Mouse (Mus musculus) mature B cell (primary cell): ENCODE measurements around the gene Kcnq1.

Experiments
- in situ Hi-C: fragments of 300-500 bp; cut with MboI; formaldehyde crosslinking; loops from 2 replicates; pipeline ENCODE4 v1.14.3; 2019

The Kcnq1 gene

DNA sequence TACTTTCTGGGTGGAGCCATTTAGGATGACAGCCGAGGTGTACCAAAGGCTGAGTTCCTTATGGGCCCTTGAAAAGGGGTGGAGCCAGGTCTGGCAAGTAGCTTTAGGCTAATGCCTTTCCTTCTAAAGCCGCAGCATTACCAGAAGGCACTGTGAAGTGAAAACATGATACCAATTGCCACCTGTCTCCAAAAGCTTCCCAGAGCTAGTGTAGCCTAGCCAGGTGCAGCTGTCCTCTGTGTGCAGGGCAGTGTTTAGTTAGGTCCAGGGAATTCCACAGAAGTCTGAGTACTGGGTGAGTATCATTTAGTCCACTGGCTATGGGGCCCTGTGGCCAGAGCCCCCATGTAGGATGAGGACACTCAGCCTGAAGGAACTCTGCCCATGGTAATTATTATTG is 30.0 kb downstream of the Kcnq1 start:
- in situ Hi-C loops = no loop called here

DNA sequence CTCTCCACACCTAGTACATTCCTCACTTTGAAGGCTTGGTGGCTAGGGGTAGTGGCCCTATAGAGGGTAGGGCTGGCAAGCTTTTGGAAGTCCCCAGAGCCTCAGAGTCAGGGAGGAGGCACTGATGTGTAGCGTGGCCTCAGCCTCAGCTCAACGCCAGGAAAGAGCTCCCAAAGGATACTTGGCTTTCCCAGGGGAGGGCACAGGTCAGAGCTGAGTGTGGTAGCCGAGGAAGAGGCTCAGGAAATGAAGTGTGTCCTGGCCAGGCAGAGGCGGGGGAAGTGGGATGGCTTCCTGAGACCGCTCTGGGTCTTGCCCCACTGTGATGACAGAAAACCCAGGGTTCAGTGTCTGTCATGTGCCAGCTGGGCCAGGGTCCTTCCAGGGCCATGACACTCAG is 30.4 kb downstream of the Kcnq1 start:
- in situ Hi-C loops = no loop called here

DNA sequence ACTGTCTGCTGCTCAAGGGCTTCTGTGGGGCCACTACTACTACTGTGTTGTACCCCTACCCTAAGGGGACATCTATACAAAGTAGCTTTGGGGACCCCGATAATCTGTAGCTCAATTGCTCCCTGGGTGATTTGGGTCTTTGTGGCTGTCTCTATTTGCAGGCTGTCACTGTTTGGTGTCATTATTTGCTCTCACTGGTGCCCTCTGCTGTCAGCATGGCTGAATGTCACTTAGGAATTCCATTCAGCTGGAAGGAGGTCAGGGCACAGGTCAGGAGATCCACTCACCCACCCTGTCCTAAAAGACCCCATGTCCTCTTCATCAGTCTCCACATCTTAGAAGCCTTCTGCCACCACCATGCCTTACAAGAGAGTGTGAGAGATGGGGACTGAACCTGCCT is 32.6 kb downstream of the Kcnq1 start:
- in situ Hi-C loops = no loop called here

DNA sequence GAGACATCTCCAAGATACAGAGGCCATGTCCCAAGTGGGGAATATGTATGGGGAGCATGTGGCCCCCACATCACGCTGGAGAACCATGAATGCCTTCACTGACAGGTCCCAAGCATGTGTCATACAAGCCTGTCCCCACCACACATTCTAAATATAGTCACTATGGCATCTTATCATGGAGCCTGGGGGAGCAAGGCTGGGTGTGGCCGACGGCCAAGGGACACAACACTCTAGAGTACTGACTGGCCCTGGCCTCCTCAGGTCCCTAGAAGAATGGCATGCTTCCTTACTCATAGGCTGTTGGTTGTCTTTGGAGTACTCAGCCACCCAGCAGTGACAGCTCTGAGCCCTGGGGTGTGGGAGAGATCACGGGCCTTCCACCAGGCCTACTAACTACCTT is 33.8 kb downstream of the Kcnq1 start:
- in situ Hi-C loops = no loop called here

DNA sequence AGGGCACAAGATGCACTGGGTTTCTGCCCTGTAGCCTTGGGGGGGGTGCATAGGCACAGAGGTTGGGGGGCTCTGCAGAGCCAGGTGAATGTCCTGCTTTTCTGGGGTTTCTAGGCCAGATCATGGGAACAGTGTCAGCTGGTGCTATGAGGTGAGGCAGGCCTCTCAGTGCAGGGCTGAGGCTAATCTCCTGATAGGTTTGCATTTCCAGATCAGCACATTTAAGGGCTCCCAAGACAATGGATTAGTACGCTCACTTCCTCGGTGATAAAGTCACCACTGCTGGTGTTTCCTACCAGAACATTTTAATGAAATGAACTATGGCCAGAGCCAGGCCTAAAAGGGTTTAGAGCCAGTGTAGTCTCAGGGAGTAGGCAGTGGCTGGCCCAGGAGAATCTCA is 36.5 kb downstream of the Kcnq1 start:
- in situ Hi-C loops = no loop called here

DNA sequence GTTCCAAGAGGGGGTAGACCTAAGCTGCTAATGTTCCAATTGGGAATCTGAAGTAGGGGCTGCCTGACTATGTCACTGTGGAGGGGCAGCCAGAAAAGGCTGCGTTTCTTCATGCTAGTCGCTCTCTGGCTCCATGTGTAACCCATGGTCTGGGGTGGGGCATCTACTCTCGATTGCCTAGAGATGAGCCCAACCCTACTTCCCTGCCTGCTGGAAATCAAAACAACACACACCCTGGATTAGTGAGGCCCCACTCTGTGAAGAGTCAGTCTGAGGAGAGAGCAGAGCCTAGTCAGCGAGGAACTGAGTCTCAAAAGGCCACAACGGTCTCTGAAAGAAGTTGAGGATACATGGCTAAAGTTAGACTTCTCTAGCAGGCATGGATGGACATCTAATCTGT is 40.9 kb downstream of the Kcnq1 start:
- in situ Hi-C loops = no loop called here

DNA sequence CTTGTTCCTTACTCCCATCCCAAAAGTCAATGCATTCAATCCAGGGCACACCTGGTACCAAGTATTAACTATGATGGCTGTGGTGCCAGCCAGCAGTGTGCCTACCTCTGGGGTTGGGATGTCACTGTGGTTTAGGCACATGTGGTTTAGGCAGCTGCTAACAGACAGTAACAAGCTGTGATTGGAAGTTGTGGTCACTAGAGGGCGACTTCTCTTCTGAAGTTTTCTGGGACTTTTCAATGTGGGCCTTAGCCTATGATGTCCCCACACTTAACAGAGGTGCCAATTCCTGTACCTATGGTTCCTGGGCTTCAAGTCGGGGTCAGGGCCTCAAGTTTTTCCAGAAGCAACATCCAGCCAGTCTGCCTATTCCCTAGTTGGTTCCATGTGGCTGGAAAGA is 45.0 kb downstream of the Kcnq1 start:
- in situ Hi-C loops = loop anchor here (5.0 kb wide), 1 partner anchor 316 kb away; no protein-coding TSS in a partner anchor

DNA sequence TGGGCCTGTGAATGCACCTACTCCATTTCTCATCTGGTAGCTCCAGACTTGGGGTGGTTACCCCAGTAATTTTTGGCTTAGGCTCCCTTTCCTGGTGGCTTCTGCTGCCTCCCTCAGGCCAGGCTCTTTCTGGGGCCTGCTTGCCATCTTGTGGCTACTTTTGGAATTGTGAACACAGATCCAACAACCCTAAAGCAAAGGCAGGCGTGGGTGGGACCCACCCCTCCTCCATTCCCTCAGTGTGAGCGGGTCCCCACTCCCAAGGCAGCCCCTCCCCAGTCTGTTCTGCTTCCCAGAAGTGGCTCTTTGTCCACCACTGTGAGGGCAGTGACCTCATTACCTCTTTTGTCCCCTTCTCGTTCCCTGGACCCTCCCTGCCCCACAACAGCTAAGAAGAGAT is 46.2 kb downstream of the Kcnq1 start:
- in situ Hi-C loops = loop anchor here (5.0 kb wide), 1 partner anchor 315 kb away; no protein-coding TSS in a partner anchor

DNA sequence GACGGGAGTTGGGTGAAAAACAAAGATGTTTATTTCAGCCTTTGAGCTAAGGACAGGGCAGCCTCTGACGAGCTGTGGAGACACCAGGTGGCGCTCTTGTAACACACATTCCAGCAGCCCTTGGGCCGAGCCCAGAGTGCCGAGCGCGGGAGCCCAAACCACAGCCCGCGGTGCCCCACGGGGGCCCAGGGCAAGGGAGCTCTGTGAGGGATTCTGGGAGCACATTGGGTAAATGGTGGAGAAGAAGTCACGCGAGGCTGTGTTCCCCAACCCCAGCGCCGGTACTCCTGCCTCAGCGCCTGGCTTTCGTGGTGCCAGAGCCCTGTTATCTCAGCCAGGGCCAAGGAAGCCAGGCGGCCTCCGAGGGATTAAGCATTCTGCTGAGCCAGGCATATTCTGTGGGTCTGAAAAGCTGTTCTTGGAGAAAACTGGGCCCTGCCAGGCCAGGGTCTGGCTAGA is 47.8 kb downstream of the Kcnq1 start:
- in situ Hi-C loops = loop anchor here (5.0 kb wide), 1 partner anchor 313 kb away; no protein-coding TSS in a partner anchor

DNA sequence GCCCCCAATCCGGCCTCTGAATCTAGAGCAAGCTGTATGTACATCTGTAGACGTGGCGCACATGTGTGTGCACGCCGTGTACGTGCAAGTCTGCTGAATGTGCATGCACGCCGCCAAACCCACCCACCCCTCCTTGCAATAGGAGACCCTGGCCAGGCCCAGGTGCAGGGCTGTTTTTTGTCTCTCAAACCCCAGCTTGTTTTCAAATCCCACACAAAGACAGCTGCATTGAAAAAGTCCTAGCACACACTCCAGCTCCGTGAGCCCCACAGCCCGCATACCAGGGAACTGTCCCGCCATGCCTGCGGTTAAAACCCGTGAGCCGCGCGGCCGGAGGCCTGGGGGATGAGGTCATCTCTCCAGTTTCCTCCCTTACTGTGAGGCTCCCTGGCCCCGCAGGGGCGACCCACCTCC is 48.3 kb downstream of the Kcnq1 start:
- in situ Hi-C loops = loop anchor here (5.0 kb wide), 1 partner anchor 313 kb away; no protein-coding TSS in a partner anchor

DNA sequence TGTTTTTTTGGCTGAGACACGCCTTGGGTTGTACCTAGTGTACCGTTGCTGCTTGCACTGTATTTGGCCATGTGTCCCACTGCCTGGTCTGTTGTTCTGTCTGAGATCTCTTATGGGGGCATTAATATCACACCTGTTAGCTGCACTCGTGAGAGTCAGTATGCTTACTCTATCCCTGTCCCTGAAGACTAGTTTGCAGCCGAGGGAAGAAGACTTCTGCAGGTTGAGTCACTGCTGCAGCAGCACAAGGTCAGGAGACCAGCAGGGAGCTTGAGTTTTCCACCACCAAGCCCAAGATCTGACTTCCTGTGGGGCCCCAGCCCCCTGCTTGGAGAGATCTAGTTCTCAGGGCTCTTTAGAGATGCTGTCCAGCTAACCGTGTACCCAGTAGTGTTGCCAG is 49.1 kb downstream of the Kcnq1 start:
- in situ Hi-C loops = no loop called here

DNA sequence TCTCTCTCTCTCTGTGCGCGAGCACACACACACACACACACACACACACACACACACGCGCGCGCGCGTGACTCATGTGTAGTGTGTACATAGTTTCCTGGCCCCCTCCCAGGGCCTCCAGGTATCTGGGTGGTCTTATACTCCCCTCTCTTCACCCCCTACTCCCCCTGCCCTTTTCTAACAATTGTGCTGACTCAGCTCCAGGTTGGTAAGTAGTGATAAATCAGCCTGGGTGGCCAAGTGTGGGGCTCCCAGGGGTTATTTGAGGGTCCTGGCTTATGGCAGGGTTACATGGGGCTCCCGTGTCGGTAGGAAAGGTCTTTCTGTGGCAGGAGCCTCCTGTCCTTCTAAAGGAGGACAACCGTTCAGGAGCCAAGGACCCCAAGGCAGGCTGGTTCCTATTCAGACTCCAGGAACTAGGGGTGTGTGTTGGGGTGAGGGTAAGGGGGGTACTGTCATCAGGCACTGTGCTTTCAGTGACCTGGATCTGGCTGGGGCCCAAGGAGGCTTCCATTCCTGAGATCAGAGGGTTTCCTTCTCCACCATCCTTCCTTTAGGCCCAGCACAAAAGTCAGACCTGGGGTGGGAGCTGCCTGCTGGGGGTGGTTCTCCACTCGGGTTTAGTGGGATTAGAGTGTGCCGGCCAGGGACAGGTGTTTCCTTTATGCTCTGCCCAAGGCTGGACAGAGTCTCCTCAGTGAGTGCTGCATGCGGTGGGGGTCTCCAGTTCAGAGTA is 52.7 kb downstream of the Kcnq1 start:
- in situ Hi-C loops = no loop called here

DNA sequence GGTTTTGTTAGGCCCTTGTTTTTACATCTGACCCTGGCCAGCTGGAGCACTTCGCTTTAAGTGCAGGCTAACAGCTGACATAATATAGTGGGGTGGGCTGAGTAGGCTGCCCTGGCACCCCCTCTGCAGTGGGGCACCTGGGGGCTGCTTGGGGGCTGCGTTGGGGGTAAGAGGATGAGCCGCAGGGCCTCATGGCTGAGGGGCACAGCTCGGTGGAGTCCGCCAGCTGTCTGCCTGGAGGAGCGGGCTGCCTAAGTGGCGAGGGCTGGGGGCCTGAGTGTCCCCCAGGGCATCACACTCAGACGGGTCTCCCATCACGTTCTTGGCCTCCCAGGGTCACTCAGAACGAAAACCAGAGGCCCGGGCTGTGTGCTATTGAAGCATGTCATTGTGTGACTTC is 53.3 kb downstream of the Kcnq1 start:
- in situ Hi-C loops = no loop called here

DNA sequence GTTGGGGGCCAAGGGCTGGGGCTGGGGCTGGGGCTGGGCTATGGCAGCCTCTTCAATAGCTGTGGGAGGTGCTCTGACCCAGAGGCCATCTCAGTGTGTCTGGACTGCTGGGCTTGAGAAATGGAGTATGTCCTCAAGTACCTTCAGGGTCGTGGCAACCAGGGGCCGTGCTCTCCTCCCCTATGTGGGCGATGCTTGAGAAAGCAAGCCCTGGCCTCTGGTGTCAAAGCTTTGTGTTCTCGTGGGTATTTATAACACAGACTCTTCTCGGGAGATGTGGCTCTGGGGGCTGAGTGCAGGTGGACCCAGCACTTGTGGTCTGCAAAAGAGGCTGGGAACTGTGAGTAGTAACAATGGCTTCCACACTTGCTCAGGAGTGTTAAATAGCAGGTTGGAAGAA is 53.9 kb downstream of the Kcnq1 start:
- in situ Hi-C loops = no loop called here

DNA sequence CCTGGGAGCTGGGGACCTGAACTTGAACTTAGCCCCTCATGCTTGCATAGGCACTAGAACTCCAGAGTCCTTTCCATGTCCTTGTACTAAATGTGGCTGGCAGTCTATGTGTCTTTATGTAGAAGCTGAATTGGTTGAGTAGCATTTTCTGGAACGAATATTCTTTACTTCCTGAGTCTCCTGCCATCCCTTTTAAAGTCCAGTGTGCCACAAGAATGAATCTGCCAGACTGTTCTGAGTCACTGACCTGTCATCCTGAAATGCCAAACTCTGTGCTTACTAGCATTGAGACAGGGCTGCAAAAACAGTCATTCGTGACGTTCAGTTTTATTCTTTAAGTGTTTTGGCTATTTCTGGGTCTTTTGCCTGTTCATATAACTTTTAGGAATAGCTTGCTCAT is 55.9 kb downstream of the Kcnq1 start:
- in situ Hi-C loops = no loop called here

DNA sequence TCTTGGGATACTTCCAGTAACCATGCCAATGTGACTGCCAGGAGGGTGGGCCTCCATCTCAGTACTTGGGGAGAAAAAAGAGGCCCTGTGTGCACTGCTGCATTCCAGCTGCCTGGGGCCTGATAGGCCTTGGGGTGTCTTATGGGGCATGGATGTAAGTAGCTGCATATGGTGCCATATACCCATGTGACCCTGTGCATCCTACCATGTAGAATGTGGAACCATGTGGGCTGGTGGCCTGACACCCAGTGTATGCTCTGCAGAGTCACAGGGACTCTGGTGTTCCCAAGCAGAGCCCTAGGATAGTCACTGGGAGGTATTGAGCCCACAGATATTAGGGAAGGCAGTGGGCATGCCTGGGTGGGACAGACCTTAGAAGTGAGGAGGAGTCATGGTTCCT is 57.9 kb downstream of the Kcnq1 start:
- in situ Hi-C loops = no loop called here

DNA sequence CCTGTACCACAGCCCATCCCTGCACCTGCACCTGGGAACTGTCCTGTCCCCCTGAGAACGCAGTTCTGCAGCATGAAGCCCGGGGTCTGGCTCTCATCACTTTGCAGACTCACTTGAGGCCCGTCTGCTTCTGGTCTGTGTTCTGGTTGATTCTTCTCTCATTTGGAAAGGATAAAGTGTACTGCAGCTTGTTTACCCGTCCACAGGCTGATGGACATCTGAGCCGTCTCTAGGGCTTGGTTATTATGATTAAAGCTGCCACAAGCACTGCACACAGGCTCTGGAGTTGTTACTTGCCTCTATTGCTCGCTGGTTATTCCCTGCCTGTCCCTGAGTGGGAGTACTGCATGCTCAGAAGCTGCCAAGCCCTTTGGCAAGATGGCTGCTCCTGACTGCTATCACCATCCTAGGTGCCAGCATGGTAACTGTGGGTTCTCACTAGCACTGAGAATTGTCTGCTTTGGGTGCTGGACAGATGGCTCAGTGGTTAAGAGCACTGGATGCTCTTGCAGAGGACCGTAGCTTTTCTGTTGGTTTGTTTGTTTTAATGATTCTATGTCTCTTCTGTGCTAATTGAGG is 59.6 kb downstream of the Kcnq1 start:
- in situ Hi-C loops = no loop called here

DNA sequence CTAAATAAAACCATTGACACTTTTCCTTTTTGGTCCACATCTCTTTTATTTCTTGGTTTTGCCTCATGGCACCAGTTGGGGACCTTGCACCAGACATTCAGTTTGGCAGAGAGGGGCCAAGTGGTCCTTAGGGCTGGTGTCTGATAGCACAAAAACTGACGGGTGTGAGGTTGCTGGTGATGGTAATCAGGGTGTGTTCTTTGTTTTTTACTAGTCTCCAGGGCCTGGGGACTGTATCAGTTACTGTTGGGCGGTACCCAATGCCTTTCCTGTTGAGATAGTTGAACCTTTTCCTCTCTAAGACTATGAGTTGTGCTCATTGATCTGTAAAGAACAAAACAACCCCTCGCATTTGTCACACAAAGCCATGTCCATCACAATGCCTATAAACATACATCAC is 61.1 kb downstream of the Kcnq1 start:
- in situ Hi-C loops = no loop called here

DNA sequence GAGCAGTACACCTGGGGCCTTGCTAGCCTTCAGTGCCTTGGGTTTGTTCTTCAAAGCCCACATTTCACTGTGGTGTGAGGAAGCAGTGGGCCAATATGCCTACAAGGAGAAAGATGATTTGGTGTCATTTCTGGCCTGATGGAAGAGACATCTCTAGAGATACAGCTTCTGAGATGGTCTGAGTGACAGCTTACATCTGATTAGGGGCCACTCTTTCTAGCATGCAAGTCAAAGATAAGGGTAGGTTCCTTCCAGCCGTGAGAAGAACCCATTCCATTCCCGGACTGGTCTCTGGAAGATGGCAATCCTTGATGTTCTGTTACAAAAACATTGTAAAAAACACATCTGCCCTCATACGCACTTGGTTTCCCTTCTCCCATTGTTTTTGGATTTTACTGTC is 63.2 kb downstream of the Kcnq1 start:
- in situ Hi-C loops = no loop called here

DNA sequence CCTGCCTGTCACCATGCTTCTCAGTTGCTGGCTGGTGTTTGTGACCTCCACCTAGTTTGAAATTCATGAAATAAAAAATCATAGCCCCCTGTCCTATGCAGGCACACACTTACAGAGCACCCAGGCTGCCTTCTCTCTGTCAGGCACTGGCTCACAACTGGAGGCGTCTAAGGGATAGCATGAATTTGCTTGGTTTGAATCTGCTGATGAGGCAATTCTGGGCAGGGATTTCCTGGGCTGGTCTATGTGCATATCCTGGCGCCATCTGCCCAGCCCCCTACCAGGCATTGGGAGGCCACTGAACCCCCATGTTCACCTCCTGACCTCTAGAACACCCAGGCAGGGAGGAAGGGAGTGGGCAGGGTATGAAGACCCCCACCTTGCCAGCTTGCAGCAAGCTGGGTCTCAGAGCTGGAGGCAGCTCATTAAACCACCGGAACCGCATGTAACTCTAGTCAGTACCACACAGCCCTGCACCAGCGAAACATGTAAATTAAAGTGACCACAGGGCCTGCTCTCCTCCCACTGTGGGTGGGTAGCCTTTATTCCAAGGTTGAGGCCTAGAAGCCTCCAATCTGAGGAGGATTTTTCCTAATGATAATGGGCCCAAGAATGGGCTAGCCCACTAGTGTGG is 66.9 kb downstream of the Kcnq1 start:
- in situ Hi-C loops = no loop called here

DNA sequence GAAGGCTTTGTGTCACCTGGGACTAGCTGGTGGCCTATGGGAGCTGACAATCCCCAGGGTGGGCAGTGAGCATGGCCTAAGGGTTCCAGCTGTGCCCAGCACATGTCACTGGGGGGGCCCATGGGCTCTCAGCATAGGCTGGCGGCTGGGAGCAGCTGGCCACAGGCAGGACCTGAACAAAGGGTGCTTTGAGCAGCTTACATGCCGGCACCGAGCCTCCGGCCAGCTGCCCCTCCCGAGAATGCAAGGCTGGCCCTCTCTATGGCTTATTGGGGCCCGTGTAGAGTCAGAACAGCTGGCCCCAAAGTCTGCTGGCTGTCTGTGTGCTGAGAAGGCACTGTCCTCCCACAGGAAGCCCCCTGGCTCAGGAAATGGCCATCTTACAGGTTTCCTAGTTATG is 68.5 kb downstream of the Kcnq1 start:
- in situ Hi-C loops = no loop called here

DNA sequence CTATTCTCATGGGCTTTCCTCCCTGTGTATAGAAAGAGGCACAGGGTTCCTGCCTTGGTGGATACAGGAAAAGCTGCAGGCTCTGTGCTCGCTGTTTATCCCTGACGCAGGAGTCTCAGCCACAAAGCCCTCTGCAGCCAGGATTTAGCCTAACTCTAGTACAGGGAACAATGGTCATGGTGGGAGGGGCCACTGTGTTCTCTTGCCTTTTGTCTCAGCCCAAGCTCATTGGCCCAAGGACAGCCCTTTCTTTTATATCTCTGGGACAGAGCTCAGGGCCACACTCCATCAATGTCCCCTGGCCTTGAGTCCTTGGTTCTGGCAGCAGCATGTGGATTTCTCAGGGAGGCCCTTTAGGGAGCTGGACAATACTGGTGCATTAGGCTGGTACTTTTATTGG is 72.7 kb downstream of the Kcnq1 start:
- in situ Hi-C loops = no loop called here

DNA sequence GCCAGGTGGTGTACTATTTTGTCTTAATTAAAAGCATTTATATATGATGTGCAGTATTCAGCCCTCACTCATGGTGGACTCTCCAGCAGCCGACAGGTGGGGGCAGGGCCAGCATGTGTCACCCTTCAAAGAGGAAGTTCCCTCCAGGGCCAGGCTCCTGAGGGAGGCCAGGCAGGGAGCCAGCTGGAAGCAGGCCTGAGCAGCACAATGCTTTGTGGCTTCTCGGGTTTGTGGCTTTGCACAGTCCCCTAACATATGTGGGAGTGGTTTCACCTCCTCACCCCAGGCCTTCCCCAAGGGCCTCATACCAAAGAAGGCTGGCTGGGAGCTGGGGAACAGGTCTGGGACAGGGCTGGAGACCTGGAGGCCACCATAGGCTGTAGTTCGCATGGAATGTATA is 74.6 kb downstream of the Kcnq1 start:
- in situ Hi-C loops = no loop called here
